Mouse (Mus musculus) G1E (cell line): ENCODE measurements around the gene Slc6a4.

Experiments
- CTCF ChIP-seq: IDR thresholded peaks from 2 replicates; pipeline ENCODE4 v1.5.1; 2012; ENCODE audit warnings: low read depth, low read length, inconsistent platforms, mixed read lengths
- GATA1 ChIP-seq: IDR thresholded peaks from 2 replicates; pipeline ENCODE4 v1.6.1; 2012; ENCODE audit warnings: borderline replicate concordance, low read length, inconsistent platforms, mixed read lengths
- GATA2 ChIP-seq: IDR thresholded peaks from 2 replicates; pipeline ENCODE4 v1.6.1; 2012; ENCODE audit warnings: low read depth, low read length, inconsistent platforms, borderline replicate concordance
- POLR2AphosphoS5 ChIP-seq: IDR thresholded peaks from 2 replicates; pipeline ENCODE4 v1.6.1; 2012; ENCODE audit warnings: low read depth, low read length, inconsistent platforms; ENCODE audit not compliant: insufficient replicate concordance
- TAL1 ChIP-seq: conservative IDR thresholded peaks from 2 replicates; pipeline ENCODE4 v1.6.1; 2012; ENCODE audit warnings: low read depth, low read length, inconsistent platforms, mixed read lengths

- TF ChIP-seq CTCF: no peak
- TF ChIP-seq POLR2AphosphoS5: no peak
- no peak for TF ChIP-seq GATA1
- no peak for TF ChIP-seq GATA2
- TF ChIP-seq TAL1: no peak
Observed at GRCm38 (mm10) chr11:76983641-76984040, 14.8 kb upstream of the Slc6a4 start.
